Mouse (Mus musculus) spleen, postnatal 4 days (tissue): ENCODE results near the gene Inppl1.
A peak's percentile ranks its signal among the peaks of the same experiment; 100 is the strongest.

ENCODE experiments used
- DNase-seq, 2 experiments: peaks; one replicate each; pipeline ENCODE4 v3.0.0; 2022; ENCODE audit warnings: low spot score in 2 of 2

Inppl1 gene

GRCm38 (mm10) chr7:101837606-101838471 is at the start of gene Inppl1:
Inppl1 (minus strand) TSS chr7:101838229.
- peak; percentile 40 to 71 for DNase-seq

- no peak for DNase-seq
Measured at GRCm38 (mm10) chr7:101886274-101886673, 48.2 kb upstream of the Inppl1 start.

- no peak for DNase-seq
Measured at GRCm38 (mm10) chr7:101884160-101884559, 46.1 kb upstream of the Inppl1 start.

GRCm38 (mm10) chr7:101882413-101883154 is 44.6 kb upstream of the Inppl1 start:
- DNase-seq = no peak

GRCm38 (mm10) chr7:101880855-101881254 is 42.8 kb upstream of the Inppl1 start:
- no peak for DNase-seq

GRCm38 (mm10) chr7:101875978-101876377 is 37.9 kb upstream of the Inppl1 start:
- DNase-seq = no peak

- no peak for DNase-seq
Measured at GRCm38 (mm10) chr7:101871296-101871695, 33.3 kb upstream of the Inppl1 start.

GRCm38 (mm10) chr7:101870629-101871028 is 32.6 kb upstream of the Inppl1 start, which contains the start of gene Folr1:
Folr1 (minus strand) TSS chr7:101870788.
- no peak for DNase-seq

- DNase-seq = no peak
Measured at GRCm38 (mm10) chr7:101869163-101869500, 31.1 kb upstream of the Inppl1 start.

GRCm38 (mm10) chr7:101868241-101869162 is 30.5 kb upstream of the Inppl1 start:
- DNase-seq = no peak

GRCm38 (mm10) chr7:101867482-101867881 is 29.5 kb upstream of the Inppl1 start:
- DNase-seq = no peak

- DNase-seq = no peak
Measured at GRCm38 (mm10) chr7:101866491-101867265, 28.6 kb upstream of the Inppl1 start.

- DNase-seq = no peak
Measured at GRCm38 (mm10) chr7:101863415-101863814, 25.4 kb upstream of the Inppl1 start, which contains the start of gene Anapc15. Anapc15 (plus strand) TSS chr7:101863715.

- DNase-seq = no peak
Measured at GRCm38 (mm10) chr7:101862291-101862690, 24.3 kb upstream of the Inppl1 start.

- no peak for DNase-seq
Measured at GRCm38 (mm10) chr7:101860978-101861377, 22.9 kb upstream of the Inppl1 start.

- DNase-seq = peak in 1 of 2 experiments; percentile 19
Measured at GRCm38 (mm10) chr7:101858362-101858761, 20.3 kb upstream of the Inppl1 start.

- no peak for DNase-seq
Measured at GRCm38 (mm10) chr7:101857094-101857493, 19.1 kb upstream of the Inppl1 start, which contains the start of gene Folr2. Folr2 (minus strand) TSS chr7:101857194.

GRCm38 (mm10) chr7:101853816-101854215 is 15.8 kb upstream of the Inppl1 start:
- DNase-seq = no peak

GRCm38 (mm10) chr7:101852846-101853245 is 14.8 kb upstream of the Inppl1 start:
- DNase-seq = no peak

GRCm38 (mm10) chr7:101851689-101852088 is 13.7 kb upstream of the Inppl1 start:
- no peak for DNase-seq

- no peak for DNase-seq
Measured at GRCm38 (mm10) chr7:101847934-101848333, 9.9 kb upstream of the Inppl1 start.
